Mouse (Mus musculus) ES-CJ7 (cell line): ENCODE measurements around the gene Sec24c.
"Not testable (repeated sequence)": the region's sequence is repeated elsewhere in the genome, so short reads cannot be mapped to it uniquely, and the experiment has no call there.

Source experiments
- DNase-seq: peaks from one replicate; pipeline ENCODE4 v3.0.0; 2011; ENCODE audit warnings: low read depth, low spot score

The Sec24c gene

GRCm38 (mm10) chr14:20698515-20698914 is 24.4 kb downstream of the Sec24c start:
- DNase-seq = no peak

- DNase-seq = no peak
Observed at GRCm38 (mm10) chr14:20700362-20700761, 26.3 kb downstream of the Sec24c start.

GRCm38 (mm10) chr14:20701554-20701953 is 27.4 kb downstream of the Sec24c start:
- no peak for DNase-seq

GRCm38 (mm10) chr14:20702096-20702740 is 28.1 kb downstream of the Sec24c start:
- DNase-seq = no peak

- DNase-seq = peak; percentile 89
Observed at GRCm38 (mm10) chr14:20702741-20703381, 28.8 kb downstream of the Sec24c start, which contains the start of gene Chchd1. Gene Chchd1 (plus strand): TSS chr14:20703006.

GRCm38 (mm10) chr14:20703461-20703860 is 29.4 kb downstream of the Sec24c start:
- DNase-seq = not testable (repeated sequence)

GRCm38 (mm10) chr14:20707201-20708190 is 33.4 kb downstream of the Sec24c start, which contains the start of gene Zswim8:
Gene Zswim8 (plus strand): TSS chr14:20707552.
- DNase-seq = peak; percentile 56

GRCm38 (mm10) chr14:20708239-20708638 is 34.1 kb downstream of the Sec24c start:
- DNase-seq = no peak

- no peak for DNase-seq
Observed at GRCm38 (mm10) chr14:20713832-20714231, 39.7 kb downstream of the Sec24c start.

GRCm38 (mm10) chr14:20718443-20718842 is 44.3 kb downstream of the Sec24c start:
- DNase-seq = no peak

- no peak for DNase-seq
Observed at GRCm38 (mm10) chr14:20719767-20720166, 45.7 kb downstream of the Sec24c start.

GRCm38 (mm10) chr14:20721371-20721770 is 47.3 kb downstream of the Sec24c start:
- DNase-seq = no peak

- no peak for DNase-seq
Observed at GRCm38 (mm10) chr14:20723006-20723405, 48.9 kb downstream of the Sec24c start.

GRCm38 (mm10) chr14:20724043-20724442 is 49.9 kb downstream of the Sec24c start:
- peak; percentile 37 for DNase-seq

- no peak for DNase-seq
Observed at GRCm38 (mm10) chr14:20725660-20726339, 51.7 kb downstream of the Sec24c start.

- DNase-seq = no peak
Observed at GRCm38 (mm10) chr14:20729871-20730270, 55.8 kb downstream of the Sec24c start.

- no peak for DNase-seq
Observed at GRCm38 (mm10) chr14:20730853-20731602, 56.9 kb downstream of the Sec24c start.

GRCm38 (mm10) chr14:20733041-20733951 is 59.2 kb downstream of the Sec24c start:
- DNase-seq = no peak

- DNase-seq = peak; percentile 45
Observed at GRCm38 (mm10) chr14:20733952-20734774, 60.1 kb downstream of the Sec24c start, which contains the start of gene Ndst2. Gene Ndst2 (minus strand): TSS chr14:20734562.
